Mouse (Mus musculus) midbrain, postnatal 0 days (tissue): ENCODE measurements around the gene Dok5. TPM values are rescaled to one million over a fixed set of nuclear protein-coding genes. Genes with fewer than 3 reads are reported as not detected.

Source experiments
- ATAC-seq: fragments of 200-750 bp; cut with Nextera tagmentation; 2 replicates; pipeline ENCODE4 v1.8.0; 2017; ENCODE audit warnings: moderate number of reproducible peaks, mild to moderate bottlenecking, moderate TSS enrichment, moderate library complexity; ENCODE audit not compliant: low FRiP score
- DNase-seq: peaks from one replicate; pipeline ENCODE4 v3.0.0-alpha.2; 2015; ENCODE audit warnings: low spot score
- H3K27ac ChIP-seq: fragments of 300-500 bp; sonication (generic); 2 replicates; pipeline ENCODE4 v1.5.1; 2014; ENCODE audit warnings: low read depth, mild to moderate bottlenecking, low read length, mixed read lengths
- H3K27me3 ChIP-seq: fragments of 300-500 bp; sonication (generic); 2 replicates; pipeline ENCODE4 v1.6.1; 2014; ENCODE audit warnings: low read length, control low read depth, mixed read lengths; ENCODE audit not compliant: insufficient read depth
- H3K36me3 ChIP-seq: fragments of 300-500 bp; sonication (generic); 2 replicates; pipeline ENCODE4 v1.6.1; 2014; ENCODE audit warnings: low read length, control low read depth, mixed read lengths; ENCODE audit not compliant: insufficient read depth
- H3K4me1 ChIP-seq: fragments of 300-500 bp; sonication (generic); 2 replicates; pipeline ENCODE4 v1.6.1; 2014; ENCODE audit warnings: mild to moderate bottlenecking, control low read depth, antibody characterized with exemption, low read length, mixed read lengths; ENCODE audit not compliant: insufficient read depth
- H3K4me2 ChIP-seq: fragments of 300-500 bp; sonication (generic); 2 replicates; pipeline ENCODE4 v1.6.1; 2014; ENCODE audit warnings: low read depth, mild to moderate bottlenecking, low read length, mixed read lengths; ENCODE audit not compliant: poor library complexity, severe bottlenecking
- H3K4me3 ChIP-seq: fragments of 300-500 bp; sonication (generic); 2 replicates; pipeline ENCODE4 v1.5.1; 2014; ENCODE audit warnings: low read depth, mild to moderate bottlenecking, low read length, moderate library complexity
- H3K9ac ChIP-seq: fragments of 300-500 bp; sonication (generic); replicated peaks from 2 replicates; pipeline ENCODE4 v1.6.1; 2014; ENCODE audit warnings: mild to moderate bottlenecking, low read length, moderate library complexity, mixed read lengths; ENCODE audit not compliant: poor library complexity, severe bottlenecking
- H3K9me3 ChIP-seq: fragments of 300-500 bp; sonication (generic); 2 replicates; pipeline ENCODE4 v1.6.1; 2016; ENCODE audit warnings: low read length, control low read depth
- CTCF ChIP-seq: IDR thresholded peaks from 2 replicates; pipeline ENCODE4 v1.5.1; 2016; ENCODE audit warnings: antibody characterized with exemption, mild to moderate bottlenecking
- WGBS: fragments of 180-500 bp; shearing (Covaris S2); extraction: QIAGEN DNeasy Blood & Tissue Kit; methylation state at CpG from one replicate; pipeline ENCODE4 v1.1.7; 2014; 5-methylcytosine and 5-hydroxymethylcytosine counted together
- polyA plus RNA-seq: library from polyadenylated mRNA; unstranded; fragments of >200 nt; fragmentation: Nextera tagmentation; extraction: Ambion mirVana; gene quantifications from 2 replicates; pipeline ENCODE4 v1.2.1, GENCODE M21; 2015
- total RNA-seq: library from RNA; depleted of rRNA; stranded (reverse); fragments of >200 nt; gene quantifications from 2 replicates; pipeline ENCODE4 v1.2.3, GENCODE M21; 2014

Dok5 gene
- total and polyA plus RNA-seq, 2 experiments from 2014 or later, result 27.0 to 35.2 TPM

- Histone ChIP-seq H3K36me3 (no peaks in the 10 kb centered on the region), H3K4me2 (no peak overlapping the region), H3K9ac (no peak overlapping the region), H3K27me3 (no peaks in the 10 kb centered on the region), H3K4me3 (no peak overlapping the region), H3K9me3 (no peaks in the 10 kb centered on the region), H3K4me1 (0 out of 2 replicates have a peak, but pooled peaks cover 4% of the 10 kb centered on the region), H3K27ac (no peak overlapping the region)
- WGBS, result 89% methylated on average over 11 of the region's 11 CpGs
- TF ChIP-seq CTCF, result no peak
- DNase-seq (no peak), ATAC-seq (no peak)
Measured at GRCm38 (mm10) chr2:170724716-170725115, 6.9 kb upstream of the Dok5 start.

GRCm38 (mm10) chr2:170725796-170726195, 5.8 kb upstream of the Dok5 start:
- no peak overlapping the region for H3K4me2 ChIP-seq
- no peak overlapping the region for H3K9ac ChIP-seq
- ATAC-seq, result no peak
- H3K27me3 ChIP-seq, result no peaks in the 10 kb centered on the region
- TF ChIP-seq CTCF, result no peak
- H3K4me3 ChIP-seq, result no peak overlapping the region
- H3K4me1 ChIP-seq, result 0 out of 2 replicates have a peak, but pooled peaks cover under 1% of the 10 kb centered on the region
- no peak overlapping the region for H3K27ac ChIP-seq
- no peaks in the 10 kb centered on the region for H3K36me3 ChIP-seq
- 85% methylated on average over 5 of the region's 5 CpGs for WGBS
- no peaks in the 10 kb centered on the region for H3K9me3 ChIP-seq
- no peak for DNase-seq

- Histone ChIP-seq H3K4me3 (no peak overlapping the region), H3K27me3 (no peaks in the 10 kb centered on the region), H3K36me3 (no peaks in the 10 kb centered on the region), H3K4me1 (no peaks in the 10 kb centered on the region), H3K4me2 (no peak overlapping the region), H3K9ac (no peak overlapping the region), H3K9me3 (no peaks in the 10 kb centered on the region), H3K27ac (no peak overlapping the region)
- no peak for TF ChIP-seq CTCF
- DNase-seq (no peak), ATAC-seq (no peak)
- 46% methylated on average over 6 of the region's 6 CpGs for WGBS
Measured at GRCm38 (mm10) chr2:170726996-170727710, 4.5 kb upstream of the Dok5 start.

- Histone ChIP-seq H3K4me1 (no peaks in the 10 kb centered on the region), H3K4me3 (no peak overlapping the region), H3K9ac (no peak overlapping the region), H3K27me3 (no peaks in the 10 kb centered on the region), H3K27ac (no peak overlapping the region), H3K36me3 (no peaks in the 10 kb centered on the region), H3K4me2 (no peak overlapping the region), H3K9me3 (no peaks in the 10 kb centered on the region)
- DNase-seq (no peak), ATAC-seq (no peak)
- 82% methylated on average over 9 of the region's 9 CpGs for WGBS
- TF ChIP-seq CTCF, result no peak
Measured at GRCm38 (mm10) chr2:170728864-170729263, 2.7 kb upstream of the Dok5 start.

GRCm38 (mm10) chr2:170729661-170730060, 1.9 kb upstream of the Dok5 start:
- ATAC-seq (no peak), DNase-seq (no peak)
- 43% methylated on average over 2 of the region's 2 CpGs for WGBS
- H3K27ac ChIP-seq, result no peak overlapping the region
- no peak overlapping the region for H3K4me3 ChIP-seq
- no peaks in the 10 kb centered on the region for H3K9me3 ChIP-seq
- no peak overlapping the region for H3K9ac ChIP-seq
- TF ChIP-seq CTCF, result no peak
- H3K27me3 ChIP-seq, result no peaks in the 10 kb centered on the region
- H3K4me2 ChIP-seq, result no peak overlapping the region
- H3K4me1 ChIP-seq, result no peaks in the 10 kb centered on the region
- no peaks in the 10 kb centered on the region for H3K36me3 ChIP-seq

- H3K36me3 ChIP-seq, result no peaks in the 10 kb centered on the region
- H3K9me3 ChIP-seq, result no peaks in the 10 kb centered on the region
- TF ChIP-seq CTCF, result no peak
- DNase-seq (no peak), ATAC-seq (no peak)
- WGBS, result 93% methylated on average over 8 of the region's 8 CpGs
- H3K9ac ChIP-seq, result no peak overlapping the region
- no peak overlapping the region for H3K27ac ChIP-seq
- H3K4me1 ChIP-seq, result no peaks in the 10 kb centered on the region
- H3K27me3 ChIP-seq, result no peaks in the 10 kb centered on the region
- H3K4me2 ChIP-seq, result no peak overlapping the region
- H3K4me3 ChIP-seq, result no peak overlapping the region
Measured at GRCm38 (mm10) chr2:170730136-170730535, 1.5 kb upstream of the Dok5 start.
